Mouse (Mus musculus) Patski (cell line): ENCODE results near the gene Erlin1. TPM values are rescaled to one million over a fixed set of nuclear protein-coding genes. Genes with fewer than 3 reads are reported as not detected.

Source experiments
- ATAC-seq: fragments of 100-300 bp; one replicate; pipeline ENCODE4 v1.8.0; 2021
- CTCF ChIA-PET: fragments of 350-600 bp; sonication (Branson Sonifier 250); formaldehyde crosslinking; loops from one replicate; lab custom pipeline; 2022; ENCODE audit warnings: inconsistent platforms; lab: Charles Lee
- POLR2A ChIA-PET: fragments of 350-600 bp; sonication (Branson Sonifier 250); formaldehyde crosslinking; loops from one replicate; lab custom pipeline; 2022; ENCODE audit warnings: antibody characterized with exemption, inconsistent platforms; lab: Charles Lee
- DNase-seq: peaks from one replicate; pipeline ENCODE4 v3.0.0-alpha.2; 2011; ENCODE audit warnings: low read depth, low spot score
- H3K27me3 ChIP-seq: fragments of 371-371 bp; one replicate; pipeline ENCODE4 v1.5.1; 2021
- CTCF ChIP-seq: fragments of 100-300 bp; IDR thresholded peaks from one replicate; pipeline ENCODE4 v1.5.1; 2021
- in situ Hi-C: fragments of 300-500 bp; cut with MboI; formaldehyde crosslinking; loops from 3 replicates; pipeline ENCODE4 v1.11.1; 2018; ENCODE audit warnings: low pct_unique_long_range_greater_than_20kb, mixed read lengths
- polyA plus RNA-seq: library from polyadenylated mRNA; unstranded; gene quantifications from one replicate; pipeline ENCODE4 v1.2.3, GENCODE M21; 2021

The Erlin1 gene
- polyA plus RNA-seq, 1 experiment from 2014 or later: 32.6 TPM

- DNase-seq (no peak), ATAC-seq (no peak)
- CTCF ChIA-PET: interaction anchor here (1.5 kb wide), 1 partner anchor 20 kb away, joined by 3 read pairs; no protein-coding TSS in a partner anchor
- in situ Hi-C loops: no loop called here
- TF ChIP-seq CTCF: no peak
- peaks cover 31% of the 10 kb centered on the region for H3K27me3 ChIP-seq
- POLR2A ChIA-PET: interaction anchor here (0.8 kb wide), 1 partner anchor 9 kb away, joined by 4 read pairs; no protein-coding TSS in a partner anchor
These were observed 69.5 kb downstream of the Erlin1 start for GRCm38 (mm10) chr19:44000061-44000460.

GRCm38 (mm10) chr19:43998802-43999527 is 70.6 kb downstream of the Erlin1 start:
- in situ Hi-C loops: no loop called here
- ChIA-PET POLR2A (no interaction called here), CTCF (interaction anchor here (1.5 kb wide), 1 partner anchor 19 kb away, joined by 3 read pairs; no protein-coding TSS in a partner anchor)
- ATAC-seq (no peak), DNase-seq (no peak)
- H3K27me3 ChIP-seq: peaks cover 31% of the 10 kb centered on the region
- no peak for TF ChIP-seq CTCF

- TF ChIP-seq CTCF: no peak
- DNase-seq (no peak), ATAC-seq (no peak)
- CTCF ChIA-PET: no interaction called here
- in situ Hi-C loops: no loop called here
- H3K27me3 ChIP-seq: peaks cover 34% of the 10 kb centered on the region
- POLR2A ChIA-PET: no interaction called here
These were observed 71.5 kb downstream of the Erlin1 start for GRCm38 (mm10) chr19:43998101-43998500.

- peaks cover 27% of the 10 kb centered on the region for H3K27me3 ChIP-seq
- DNase-seq (no peak), ATAC-seq (no peak)
- TF ChIP-seq CTCF: no peak
- CTCF ChIA-PET: no interaction called here
- POLR2A ChIA-PET: interaction anchor here (1.6 kb wide), 1 partner anchor 10 kb away, joined by 3 read pairs; no protein-coding TSS in a partner anchor
- in situ Hi-C loops: no loop called here
These were observed 74.2 kb downstream of the Erlin1 start for GRCm38 (mm10) chr19:43995427-43995826.

GRCm38 (mm10) chr19:43992464-43992863 is 77.1 kb downstream of the Erlin1 start:
- CTCF ChIA-PET: interaction anchor here (1.3 kb wide), 1 partner anchor 26 kb away, joined by 3 read pairs; no protein-coding TSS in a partner anchor
- in situ Hi-C loops: no loop called here
- ATAC-seq: no peak
- peaks cover 20% of the 10 kb centered on the region for H3K27me3 ChIP-seq
- no peak for TF ChIP-seq CTCF
- DNase-seq: no peak
- POLR2A ChIA-PET: interaction anchor here (1.3 kb wide), 1 partner anchor 9 kb away, joined by 3 read pairs; no protein-coding TSS in a partner anchor

- CTCF ChIA-PET: no interaction called here
These were observed 79.2 kb downstream of the Erlin1 start for GRCm38 (mm10) chr19:43990362-43990761.

GRCm38 (mm10) chr19:43986069-43986794 is 83.4 kb downstream of the Erlin1 start, which contains the start of gene Cpn1:
Cpn1 (minus strand) TSS chr19:43986556.
- in situ Hi-C loops: no loop called here
- POLR2A ChIA-PET: no interaction called here
- TF ChIP-seq CTCF: no peak
- no peak for DNase-seq
- peaks cover 45% of the 10 kb centered on the region for H3K27me3 ChIP-seq
- CTCF ChIA-PET: no interaction called here
- no peak for ATAC-seq

More at GRCm38 (mm10) chr19:43990362-43990761, 79.2 kb downstream of the Erlin1 start:
- DNase-seq (no peak), ATAC-seq (no peak)
- in situ Hi-C loops: no loop called here
- TF ChIP-seq CTCF: no peak
- POLR2A ChIA-PET: no interaction called here
- peaks cover 31% of the 10 kb centered on the region for H3K27me3 ChIP-seq

Other genes with a start within 250 kb of the Erlin1 start
- 16.3 TPM for gene Dnmbp, start 129.6 kb downstream of the Erlin1 start, polyA plus RNA-seq
- gene Cpn1, start 83.2 kb downstream of the Erlin1 start, polyA plus RNA-seq: 0.30 TPM
- gene Cyp2c23, start 40.6 kb downstream of the Erlin1 start, polyA plus RNA-seq: 0.58 TPM
- 62.1 TPM for gene Chuk, start 37.7 kb upstream of the Erlin1 start, polyA plus RNA-seq
- 21.9 TPM for gene Cwf19l1, start 66.1 kb upstream of the Erlin1 start, polyA plus RNA-seq
- 71.1 TPM for gene Bloc1s2, start 76.7 kb upstream of the Erlin1 start, polyA plus RNA-seq
- 0.03 TPM for gene Pkd2l1, start 122.7 kb upstream of the Erlin1 start, polyA plus RNA-seq
- 0.05 TPM for gene Scd3, start 133.5 kb upstream of the Erlin1 start, polyA plus RNA-seq
- 152 TPM for gene Scd2, start 223.9 kb upstream of the Erlin1 start, polyA plus RNA-seq